Mouse (Mus musculus) embryonic stem cell, embryonic (primary cell): ENCODE results near the gene Lrrc32.

Experiments
- CTCF ChIA-PET, 4 experiments: fragments of 300-600 bp in 2 of 4; fragments of 350-600 bp in 2 of 4; sonication (Branson Sonifier 250); formaldehyde crosslinking; loops; one replicate each; lab custom pipeline; 2022; ENCODE audit warnings: inconsistent platforms in 2 of 4; lab: Charles Lee
- POLR2A ChIA-PET, 4 experiments: fragments of 300-600 bp in 2 of 4; fragments of 350-600 bp in 2 of 4; sonication (Branson Sonifier 250); formaldehyde crosslinking; loops; one replicate each; lab custom pipeline; 2022; ENCODE audit warnings: antibody characterized with exemption in 4 of 4, inconsistent platforms in 1 of 4; lab: Charles Lee

Gene Lrrc32

DNA sequence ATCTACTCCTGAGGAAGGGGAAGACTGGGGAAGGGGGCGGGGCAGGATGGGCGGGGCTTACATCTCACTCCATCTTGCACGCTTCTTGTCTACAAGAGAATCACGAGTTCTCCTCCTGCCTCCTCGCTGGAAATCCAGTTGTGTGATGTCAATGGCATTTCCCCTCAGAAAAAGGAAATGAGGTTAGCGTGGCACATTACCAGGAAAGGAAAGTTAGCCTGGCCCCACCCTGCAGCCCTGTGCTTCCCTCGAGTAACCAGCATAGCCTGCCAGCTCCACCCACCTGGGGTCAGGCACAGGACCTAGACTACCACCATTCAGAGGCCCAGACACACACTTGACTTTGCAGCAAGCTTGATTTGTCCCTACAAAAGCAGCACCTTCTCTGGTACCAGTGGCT, 42.5 kb downstream of the Lrrc32 start:
- ChIA-PET CTCF (interaction anchor here in 1 of 4 experiments (0.6 kb wide), 1 partner anchor 534 kb away, joined by 3 read pairs; no protein-coding TSS in a partner anchor), POLR2A (interaction anchor here in 1 of 4 experiments (1.1 kb wide), 1 partner anchor 27 kb away, joined by 3 read pairs; no protein-coding TSS in a partner anchor)

- ChIA-PET CTCF (no interaction called here), POLR2A (no interaction called here)
These were observed 43.9 kb downstream of the Lrrc32 start for GRCm38 (mm10) chr7:98532981-98533380.

- CTCF ChIA-PET = no interaction called here
- POLR2A ChIA-PET = no interaction called here
These were observed 45.4 kb downstream of the Lrrc32 start for GRCm38 (mm10) chr7:98534432-98534855.

- ChIA-PET CTCF (no interaction called here), POLR2A (interaction anchor here in 2 of 4 experiments (0.6 kb wide), 2 partner anchors 29 to 1310 kb away, joined by 3 to 4 read pairs; no protein-coding TSS in a partner anchor)
These were observed 46.1 kb downstream of the Lrrc32 start for GRCm38 (mm10) chr7:98535191-98535590.

DNA sequence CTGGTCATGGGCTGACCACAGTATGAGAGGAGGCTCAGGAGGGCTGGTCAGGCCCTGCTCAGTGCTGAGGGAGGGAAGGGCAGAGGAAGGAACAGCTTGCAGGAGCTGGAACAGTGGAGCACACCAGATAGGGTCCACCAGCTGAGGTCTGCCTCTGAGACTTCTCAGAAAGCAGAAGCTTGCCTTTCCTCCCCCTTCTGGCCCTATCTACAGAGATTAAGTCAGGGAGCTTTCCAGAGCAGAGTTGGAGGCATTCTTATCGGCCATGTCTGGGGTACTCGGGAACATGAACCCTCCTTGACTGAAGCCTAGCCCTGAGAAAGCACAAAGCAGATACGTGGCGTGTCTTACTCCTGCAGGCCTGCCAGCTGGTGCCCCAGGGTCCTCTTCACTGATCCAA, 46.8 kb downstream of the Lrrc32 start:
- CTCF ChIA-PET = interaction anchor here in 1 of 4 experiments (0.6 kb wide), 1 partner anchor 693 kb away, joined by 3 read pairs; no protein-coding TSS in a partner anchor
- POLR2A ChIA-PET = no interaction called here

DNA sequence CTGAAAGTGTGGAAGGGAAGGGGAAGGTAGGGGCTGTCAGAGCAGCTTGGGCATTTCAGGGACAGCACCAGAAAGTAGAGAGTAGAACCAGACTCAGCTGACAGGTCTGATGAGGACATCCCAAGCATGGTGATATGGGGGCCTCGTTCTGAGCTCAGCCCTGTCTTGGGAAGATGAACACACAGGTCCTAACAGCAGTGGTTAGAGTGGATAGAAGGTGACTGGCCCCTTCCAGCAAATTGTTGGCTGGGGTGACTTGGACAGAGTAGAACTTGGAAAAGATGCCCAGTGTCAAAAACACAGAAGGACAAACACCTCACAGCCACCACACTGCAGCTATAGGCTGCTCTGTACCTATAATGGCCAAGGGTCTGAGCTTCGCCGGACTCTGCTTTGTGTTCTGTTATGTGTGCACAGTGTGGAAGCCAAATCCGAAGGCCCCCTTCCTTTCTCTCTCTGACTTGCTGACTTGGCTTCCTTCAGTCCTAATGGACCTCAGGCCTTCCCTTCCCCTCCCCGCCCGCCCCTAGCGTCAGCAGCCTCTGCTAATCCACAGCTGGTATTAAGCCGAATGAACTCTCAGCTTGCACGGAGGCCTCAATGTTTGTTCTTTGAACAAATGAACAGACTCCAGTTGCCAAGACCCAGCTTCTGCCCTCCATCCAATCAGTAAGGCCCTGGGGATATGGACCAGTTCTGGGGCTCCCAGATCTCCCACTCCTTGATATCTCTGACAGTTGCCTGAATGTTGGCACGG, 48.3 kb downstream of the Lrrc32 start:
- POLR2A ChIA-PET = interaction anchor here in 1 of 4 experiments (0.9 kb wide), 1 partner anchor 9 kb away, joined by 4 read pairs; no protein-coding TSS in a partner anchor
- CTCF ChIA-PET = interaction anchor here in 3 of 4 experiments (0.6 to 1.0 kb wide), 3 partner anchors 189 to 852 kb away, joined by 3 to 10 read pairs (median 3); no protein-coding TSS in a partner anchor

DNA sequence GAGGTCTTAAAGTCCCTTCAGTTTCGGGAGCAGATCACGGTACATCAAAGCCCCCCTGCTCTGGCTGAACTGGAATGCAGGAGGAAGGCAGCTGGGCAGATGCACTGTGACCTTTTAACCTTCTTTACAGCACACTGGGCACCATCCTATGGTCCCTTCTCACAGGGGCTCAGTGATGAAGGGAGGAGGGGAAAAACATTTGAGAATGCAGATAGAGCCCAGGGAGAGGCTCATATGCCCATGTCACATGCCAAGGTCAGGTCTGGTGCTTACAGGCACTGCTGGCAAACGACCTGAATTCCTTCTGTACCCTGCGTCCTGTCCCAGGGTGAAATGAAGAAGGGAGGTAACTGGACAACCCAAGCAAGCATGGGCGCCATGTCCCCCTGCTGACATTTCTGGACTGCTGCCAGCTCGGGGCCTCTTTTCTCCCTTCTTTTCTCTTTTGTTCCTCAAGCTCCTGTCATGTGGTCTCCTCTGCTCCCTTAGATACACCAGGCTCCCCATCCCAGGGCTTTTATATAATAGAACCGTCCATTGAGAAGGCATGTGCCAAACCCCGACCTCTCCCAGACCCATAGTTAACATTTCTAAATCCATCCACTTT, 49.0 kb downstream of the Lrrc32 start:
- CTCF ChIA-PET = interaction anchor here in 1 of 4 experiments (0.6 kb wide), 1 partner anchor 406 kb away, joined by 3 read pairs; no protein-coding TSS in a partner anchor
- POLR2A ChIA-PET = no interaction called here

DNA sequence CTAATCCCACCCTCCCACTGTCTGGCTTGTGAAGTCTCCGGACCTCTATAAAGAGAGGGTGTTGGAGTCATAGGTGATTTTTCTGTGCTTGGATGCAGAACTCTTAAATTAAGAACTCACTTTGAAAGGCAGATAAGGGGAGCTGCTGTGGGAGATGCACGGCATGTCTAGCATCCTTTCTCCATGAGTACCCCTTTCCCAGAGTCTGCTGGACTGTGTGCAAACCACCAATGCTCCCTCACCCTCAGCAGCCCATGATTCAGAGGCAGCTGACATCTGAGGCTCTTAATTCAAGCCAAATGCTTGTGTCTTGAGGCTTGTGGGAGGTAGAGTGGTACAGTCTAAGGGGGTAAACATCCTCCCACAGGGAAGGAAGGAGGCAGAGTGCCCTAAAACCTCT, 51.8 kb downstream of the Lrrc32 start:
- ChIA-PET CTCF (no interaction called here), POLR2A (no interaction called here)

DNA sequence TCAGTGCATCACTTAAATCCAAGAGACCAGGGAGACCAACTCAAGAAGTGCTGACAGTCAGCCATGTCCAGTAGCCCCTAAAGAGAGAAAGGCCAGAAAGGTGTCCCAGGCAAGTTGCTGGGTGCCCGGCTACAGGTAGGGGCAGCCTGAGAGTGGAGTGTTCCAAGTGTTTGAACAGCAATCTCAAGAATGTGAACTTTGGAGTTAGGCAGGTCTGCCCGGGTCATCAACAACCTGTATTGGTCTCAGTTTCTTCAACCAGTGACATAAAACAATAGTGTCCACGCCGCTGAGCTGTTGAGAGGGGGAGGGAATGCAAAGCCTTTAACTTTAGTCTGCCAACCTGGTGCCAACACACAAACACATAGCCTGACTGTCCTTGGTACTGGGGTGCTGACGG, 52.5 kb downstream of the Lrrc32 start:
- ChIA-PET CTCF (no interaction called here), POLR2A (no interaction called here)

DNA sequence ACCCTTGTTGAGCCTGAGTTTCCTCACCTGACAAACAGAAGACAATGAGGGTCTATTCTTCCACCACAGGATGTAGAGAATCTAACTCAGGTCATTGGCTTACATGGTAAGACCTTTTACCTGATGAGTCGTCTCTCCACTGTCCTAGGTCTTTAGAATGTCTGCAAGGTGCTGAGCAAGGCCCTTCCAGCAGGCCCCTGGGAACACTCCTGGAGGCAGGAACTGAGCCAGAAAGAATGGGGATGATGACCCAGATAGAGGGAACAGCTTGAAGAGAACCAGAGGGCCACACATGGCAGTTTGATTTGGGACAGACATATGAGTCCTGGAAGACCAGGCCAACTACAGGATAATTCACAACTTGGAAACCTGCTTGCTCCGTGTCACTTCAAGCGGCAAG, 53.2 kb downstream of the Lrrc32 start:
- ChIA-PET CTCF (no interaction called here), POLR2A (no interaction called here)

GRCm38 (mm10) chr7:98542731-98543142, 53.7 kb downstream of the Lrrc32 start:
- POLR2A ChIA-PET = no interaction called here
- CTCF ChIA-PET = no interaction called here

DNA sequence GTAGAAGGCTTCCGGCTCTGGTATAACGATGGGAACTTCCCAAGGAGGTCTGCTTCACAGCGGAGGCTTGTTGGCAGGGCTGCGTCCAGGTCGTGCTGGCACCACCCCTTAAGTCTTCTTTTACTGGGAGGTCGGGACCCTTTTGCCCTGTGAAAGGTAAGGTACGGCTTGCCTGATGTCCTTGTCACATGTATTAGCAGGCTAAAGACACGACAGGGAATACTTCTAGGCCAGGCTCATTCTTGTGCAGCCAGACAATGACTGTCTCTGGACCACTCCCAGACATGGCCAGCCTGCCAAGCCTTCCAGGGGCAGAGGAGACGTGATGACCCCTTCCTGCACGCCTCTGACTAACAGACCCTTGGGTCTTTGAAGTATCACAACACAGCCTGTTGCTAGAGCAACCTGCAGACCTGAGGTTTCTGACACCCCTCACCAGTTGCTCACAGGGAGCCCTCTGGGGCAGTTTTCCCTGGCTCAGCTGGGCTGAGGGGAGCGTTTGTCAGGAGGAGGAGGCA, 54.8 kb downstream of the Lrrc32 start:
- ChIA-PET POLR2A (no interaction called here), CTCF (no interaction called here)

DNA sequence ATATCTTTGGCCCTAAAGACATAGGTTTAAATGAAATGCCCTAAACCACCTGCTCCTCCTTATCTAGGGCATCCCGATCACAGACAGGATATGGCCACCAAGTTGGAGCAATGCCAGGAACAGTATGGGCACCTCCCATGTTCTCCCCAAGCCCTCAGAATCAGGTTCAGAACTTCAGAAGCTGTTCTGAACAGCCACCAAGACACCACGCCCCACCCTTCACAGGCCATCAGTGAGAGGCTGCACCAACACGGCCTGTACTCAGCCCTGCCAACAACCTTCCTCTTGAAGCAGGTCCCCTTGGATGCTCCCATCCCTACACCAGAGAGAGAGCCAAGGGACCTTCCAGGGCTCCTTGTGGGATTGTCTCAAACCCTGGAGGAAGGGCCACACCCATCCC, 55.5 kb downstream of the Lrrc32 start:
- POLR2A ChIA-PET = no interaction called here

GRCm38 (mm10) chr7:98548839-98549238, 59.8 kb downstream of the Lrrc32 start:
- CTCF ChIA-PET = no interaction called here
- POLR2A ChIA-PET = no interaction called here

More for the DNA sequence above, 55.5 kb downstream of the Lrrc32 start:
- CTCF ChIA-PET = no interaction called here

- POLR2A ChIA-PET = no interaction called here
- CTCF ChIA-PET = interaction anchor here in 1 of 4 experiments (1.6 kb wide), 1 partner anchor 113 kb away, joined by 5 read pairs; no protein-coding TSS in a partner anchor
These were observed 61.5 kb downstream of the Lrrc32 start for GRCm38 (mm10) chr7:98550596-98550995.

DNA sequence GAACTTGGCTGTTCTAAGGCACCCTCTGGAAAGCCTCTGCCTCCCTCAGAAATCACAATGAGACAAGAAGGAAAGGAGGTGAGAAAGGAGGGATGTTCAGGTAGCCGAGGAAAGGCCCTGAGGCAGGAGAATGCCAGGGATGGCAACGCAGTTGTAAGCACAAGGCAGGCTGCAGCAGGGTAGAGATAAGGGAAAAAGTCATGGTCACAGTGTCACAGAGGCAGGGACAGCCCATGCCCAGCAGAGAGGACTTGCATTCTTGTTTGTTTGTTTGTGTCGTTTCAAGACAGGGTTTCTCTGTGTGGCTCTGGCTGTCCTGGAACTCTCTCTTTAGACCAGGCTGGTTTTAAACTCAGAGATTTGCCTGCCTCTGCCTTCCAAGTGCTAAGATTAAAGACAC, 62.0 kb downstream of the Lrrc32 start:
- ChIA-PET CTCF (interaction anchor here in 1 of 4 experiments (1.6 kb wide), 1 partner anchor 114 kb away, joined by 5 read pairs; no protein-coding TSS in a partner anchor), POLR2A (no interaction called here)
